Mouse (Mus musculus) bone marrow, adult 2 months (tissue): Measurements from ENCODE around the gene Shisal2a.

ENCODE experiments used
- CTCF ChIP-seq: fragments of 200-500 bp; IDR thresholded peaks from 2 replicates; pipeline ENCODE4 v1.5.1; 2011; ENCODE audit warnings: low read length, control low read depth; ENCODE audit not compliant: control insufficient read depth, insufficient read depth
- POLR2A ChIP-seq: fragments of 200-500 bp; IDR thresholded peaks from 2 replicates; pipeline ENCODE4 v1.6.1; 2011; ENCODE audit warnings: low read depth, mild to moderate bottlenecking, control low read depth, low read length, borderline replicate concordance; ENCODE audit not compliant: control insufficient read depth

GRCm38 (mm10) chr4:108323588-108323987 lies 59.6 kb downstream of the Shisal2a start:
- no peak for TF ChIP-seq CTCF
- no peak for TF ChIP-seq POLR2A
